Mouse (Mus musculus) heart, postnatal 36 days (tissue): ENCODE results near the gene Cers6. TPM values are rescaled to one million over a fixed set of nuclear protein-coding genes. Genes with fewer than 3 reads are reported as not detected.

Source experiments
- DNase-seq, 2 experiments: peaks; one replicate each; pipeline ENCODE4 v3.0.0; 2021 to 2022
- intact Hi-C: fragments of 180-260 bp; cut with DNase I; formaldehyde crosslinking; loops from one replicate; pipeline ENCODE4 v1.15.1; 2025
- total RNA-seq, 2 experiments: library from RNA; stranded (reverse); gene quantifications; 2 replicates each; pipeline ENCODE4 v1.2.3; 2021

Gene Cers6
- total RNA-seq, 2 experiments from 2014 or later: 9.1 to 12.0 TPM

DNA sequence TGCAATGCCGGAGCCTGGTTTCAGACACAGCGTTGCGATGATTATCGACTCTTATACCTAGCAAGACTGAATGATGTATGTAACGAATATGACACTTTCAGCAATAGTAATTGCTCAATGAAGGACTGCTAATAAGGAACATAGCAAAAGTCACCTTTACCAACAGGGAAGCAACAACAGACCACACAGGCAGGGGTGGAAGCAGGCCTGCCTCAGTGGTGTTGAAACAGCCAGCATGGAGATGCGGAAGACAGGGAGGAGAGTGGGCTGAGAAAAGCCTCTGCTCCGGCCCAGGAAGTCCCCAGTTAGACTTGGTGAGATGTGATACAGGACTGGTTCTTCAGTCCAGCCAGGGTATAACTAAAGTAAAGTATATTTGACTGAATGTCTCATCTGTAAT, 237.9 kb downstream of the Cers6 start:
- intact Hi-C loops: no loop called here
- DNase-seq: no peak

GRCm38 (mm10) chr2:69100706-69101105, 239.5 kb downstream of the Cers6 start:
- intact Hi-C loops: loop anchor here (1.0 to 5.0 kb wide), 3 partner anchors 48 to 538 kb away; no protein-coding TSS in a partner anchor
- peak; percentile 28 to 39 for DNase-seq

- no peak for DNase-seq
- intact Hi-C loops: loop anchor here (5.0 kb wide), 2 partner anchors 51 to 541 kb away; no protein-coding TSS in a partner anchor
Measured at GRCm38 (mm10) chr2:69103526-69103925, 242.3 kb downstream of the Cers6 start.

DNA sequence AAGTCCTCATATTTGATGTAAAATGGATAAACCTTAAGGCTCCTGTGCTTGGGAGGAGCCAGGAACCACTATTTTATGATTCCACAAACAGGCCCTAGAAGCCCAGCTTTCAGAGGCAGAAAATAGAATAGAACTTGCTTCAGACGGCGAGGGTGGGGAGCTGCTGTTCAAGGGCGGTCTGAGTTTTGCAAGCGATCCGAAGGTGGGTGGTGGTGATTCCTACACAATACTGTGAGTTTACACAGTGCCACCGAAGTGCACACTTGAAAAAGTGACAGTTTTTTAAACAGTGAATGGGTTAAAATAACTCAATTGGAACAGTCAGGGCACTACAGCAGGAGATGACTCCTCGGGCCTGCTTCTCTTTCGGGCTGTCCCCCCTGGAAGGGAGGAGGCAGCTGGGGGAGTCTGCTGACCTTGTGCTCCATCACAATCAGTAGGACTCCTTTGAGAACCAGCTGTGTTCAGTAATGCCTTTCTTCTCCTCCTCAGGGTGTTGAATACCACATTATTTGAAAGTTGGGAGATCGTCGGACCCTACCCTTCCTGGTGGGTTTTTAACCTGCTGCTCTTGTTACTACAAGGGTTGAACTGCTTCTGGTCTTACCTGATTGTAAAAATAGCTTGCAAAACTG, 243.4 kb downstream of the Cers6 start:
- DNase-seq: no peak
- intact Hi-C loops: loop anchor here (5.0 kb wide), 2 partner anchors 52 to 542 kb away; no protein-coding TSS in a partner anchor

GRCm38 (mm10) chr2:69109246-69109645, 248.0 kb downstream of the Cers6 start:
- intact Hi-C loops: no loop called here

DNA sequence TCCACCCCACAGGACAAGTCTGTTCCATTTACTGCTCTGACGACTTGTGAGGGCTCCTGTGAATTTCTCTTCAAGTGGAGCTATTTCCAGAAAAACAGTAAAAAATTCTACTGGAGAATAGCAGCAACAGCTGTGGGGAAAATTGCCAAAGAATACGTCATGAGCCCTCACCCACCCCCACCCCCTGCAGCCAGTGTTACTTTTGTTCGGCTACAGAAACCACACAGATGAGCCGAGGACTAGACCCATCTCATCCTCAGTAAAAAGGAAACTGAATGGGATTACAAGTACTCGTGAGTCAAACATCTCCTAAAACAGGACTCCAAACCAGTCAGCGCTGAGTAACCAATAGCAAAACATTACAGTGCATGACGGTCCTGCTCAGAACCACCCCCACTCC, 248.5 kb downstream of the Cers6 start:
- DNase-seq: no peak
- intact Hi-C loops: loop anchor here (5.0 kb wide), 1 partner anchor 93 kb away; no protein-coding TSS in a partner anchor

More at GRCm38 (mm10) chr2:69109246-69109645, 248.0 kb downstream of the Cers6 start:
- DNase-seq: no peak

DNA sequence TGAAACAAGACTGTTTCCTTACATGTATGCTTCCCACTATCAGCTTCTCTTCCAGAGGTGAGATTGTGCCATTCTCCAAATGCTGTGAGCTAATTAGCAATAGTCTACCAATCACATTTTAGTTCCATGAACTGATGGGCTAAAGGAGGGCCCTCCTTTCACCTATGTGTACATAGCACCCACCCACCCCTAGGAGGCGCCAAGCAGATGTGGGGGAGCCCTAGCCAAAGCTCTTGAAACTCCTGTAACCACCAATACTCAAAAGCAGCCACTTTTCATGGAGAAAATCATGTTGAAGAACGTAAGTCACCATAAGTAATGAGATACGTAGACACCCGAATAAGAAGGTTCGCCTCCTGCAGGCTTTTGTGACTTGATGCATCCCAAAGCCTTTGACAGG, 251.4 kb downstream of the Cers6 start:
- no peak for DNase-seq
- intact Hi-C loops: loop anchor here (5.0 kb wide), 1 partner anchor 90 kb away; no protein-coding TSS in a partner anchor

DNA sequence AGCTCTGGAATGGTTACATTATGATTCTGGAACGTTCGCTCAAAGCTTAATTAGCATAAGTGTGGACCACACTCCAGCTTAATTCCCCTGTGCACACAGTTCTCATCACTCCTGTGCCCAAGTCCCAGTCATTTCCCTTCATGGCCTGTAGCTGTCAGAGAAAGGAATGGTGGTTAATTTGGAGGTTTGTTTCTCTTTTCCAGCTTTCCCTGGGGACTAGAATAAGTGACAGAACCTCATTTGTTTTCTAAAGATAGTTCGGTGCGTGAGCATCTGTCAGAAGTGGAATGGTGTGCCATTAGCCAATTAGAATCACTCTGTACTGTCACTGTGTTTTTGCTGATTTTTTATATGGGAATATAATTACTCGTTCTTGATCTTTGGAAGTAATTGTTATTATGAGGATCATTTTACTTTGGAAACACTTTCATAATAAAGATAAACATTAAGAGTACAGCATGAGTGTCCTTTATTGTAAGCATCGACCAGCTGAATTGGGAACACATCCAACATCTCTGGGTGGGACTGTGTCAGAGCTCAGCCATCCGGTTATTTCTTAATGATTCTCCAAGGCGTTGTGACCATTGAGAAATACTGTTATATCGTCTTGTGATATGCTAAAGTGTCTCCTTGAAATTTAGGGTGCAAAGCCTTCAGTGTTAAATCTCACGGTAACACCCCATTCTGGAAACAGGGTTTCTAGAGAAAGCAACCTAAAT, 252.7 kb downstream of the Cers6 start:
- intact Hi-C loops: loop anchor here (2.0 to 5.0 kb wide), 2 partner anchors 23 to 88 kb away; no protein-coding TSS in a partner anchor
- no peak for DNase-seq

DNA sequence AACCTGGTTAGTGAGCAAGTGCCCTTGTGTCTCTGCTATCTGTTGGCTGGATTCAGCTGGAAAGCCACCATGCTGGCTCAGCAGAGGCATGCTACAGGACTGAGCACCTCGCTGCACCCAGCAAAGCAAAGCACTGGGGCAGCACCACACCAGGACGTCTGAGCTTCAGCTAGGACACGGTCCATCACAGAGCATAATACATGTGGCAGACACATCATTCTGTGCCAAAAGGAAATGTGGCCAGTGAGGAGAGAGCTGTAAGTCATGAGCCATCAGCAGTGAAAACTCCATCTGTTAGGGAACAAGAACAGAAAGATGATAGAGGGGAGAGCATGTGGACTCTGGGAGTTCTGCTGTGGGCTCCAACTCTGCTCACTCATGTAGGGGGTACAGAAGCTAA, 254.7 kb downstream of the Cers6 start:
- intact Hi-C loops: loop anchor here (2.0 kb wide), 1 partner anchor 21 kb away; no protein-coding TSS in a partner anchor
- DNase-seq: no peak

DNA sequence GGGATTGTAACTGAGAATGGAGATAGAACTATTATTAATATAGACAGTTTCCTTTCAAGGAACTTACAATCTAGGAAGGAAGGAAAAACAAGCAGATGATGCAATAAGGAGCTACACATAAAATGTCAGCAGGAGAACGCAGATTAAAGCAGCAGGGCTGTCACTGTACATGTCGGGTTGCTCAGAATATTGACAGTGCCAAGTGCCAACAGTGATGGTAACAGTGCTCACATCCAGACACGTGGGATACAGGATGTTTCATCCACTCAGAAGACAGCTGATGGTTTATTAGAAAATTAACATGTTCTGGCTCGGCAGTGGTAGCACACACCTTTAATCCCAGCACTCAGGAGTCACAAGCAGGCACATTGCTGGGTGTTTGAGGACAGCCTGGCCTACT, 255.5 kb downstream of the Cers6 start:
- intact Hi-C loops: no loop called here
- DNase-seq: no peak

GRCm38 (mm10) chr2:69118994-69119393, 257.8 kb downstream of the Cers6 start:
- no peak for DNase-seq
- intact Hi-C loops: no loop called here

GRCm38 (mm10) chr2:69119718-69120117, 258.5 kb downstream of the Cers6 start:
- no peak for DNase-seq
- intact Hi-C loops: no loop called here

GRCm38 (mm10) chr2:69121681-69122080, 260.4 kb downstream of the Cers6 start:
- intact Hi-C loops: no loop called here
- no peak for DNase-seq

GRCm38 (mm10) chr2:69125425-69125824, 264.2 kb downstream of the Cers6 start:
- DNase-seq: no peak
- intact Hi-C loops: no loop called here

DNA sequence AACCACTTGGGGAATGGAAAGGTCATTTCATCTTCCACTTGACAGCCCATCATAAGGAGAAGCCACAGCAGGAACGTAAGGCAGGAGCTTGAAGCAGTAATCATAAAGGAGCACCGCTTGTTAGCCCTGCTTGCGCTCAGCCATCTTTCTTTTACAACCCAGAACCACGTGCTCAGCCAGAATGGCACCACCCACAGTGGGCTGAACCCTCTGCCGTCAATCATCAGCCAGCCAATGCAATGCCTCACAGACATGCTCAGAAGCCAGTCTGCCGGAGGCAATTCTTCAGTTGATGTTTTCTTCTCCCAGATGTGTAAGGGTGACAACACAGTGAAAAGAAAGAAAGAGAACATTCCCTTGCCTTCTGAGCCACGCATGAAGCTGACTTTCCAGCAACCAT, 267.1 kb downstream of the Cers6 start:
- intact Hi-C loops: no loop called here
- DNase-seq: no peak

- intact Hi-C loops: no loop called here
- DNase-seq: peak; percentile 12 to 27
Measured at GRCm38 (mm10) chr2:69128921-69129395, 267.7 kb downstream of the Cers6 start.

- no peak for DNase-seq
- intact Hi-C loops: no loop called here
Measured at GRCm38 (mm10) chr2:69129425-69130210, 268.4 kb downstream of the Cers6 start.

GRCm38 (mm10) chr2:69132046-69132445, 270.8 kb downstream of the Cers6 start:
- DNase-seq: no peak
- intact Hi-C loops: no loop called here

- intact Hi-C loops: no loop called here
- no peak for DNase-seq
Measured at GRCm38 (mm10) chr2:69132488-69133040, 271.3 kb downstream of the Cers6 start.

- intact Hi-C loops: no loop called here
- no peak for DNase-seq
Measured at GRCm38 (mm10) chr2:69134186-69134585, 272.9 kb downstream of the Cers6 start.

DNA sequence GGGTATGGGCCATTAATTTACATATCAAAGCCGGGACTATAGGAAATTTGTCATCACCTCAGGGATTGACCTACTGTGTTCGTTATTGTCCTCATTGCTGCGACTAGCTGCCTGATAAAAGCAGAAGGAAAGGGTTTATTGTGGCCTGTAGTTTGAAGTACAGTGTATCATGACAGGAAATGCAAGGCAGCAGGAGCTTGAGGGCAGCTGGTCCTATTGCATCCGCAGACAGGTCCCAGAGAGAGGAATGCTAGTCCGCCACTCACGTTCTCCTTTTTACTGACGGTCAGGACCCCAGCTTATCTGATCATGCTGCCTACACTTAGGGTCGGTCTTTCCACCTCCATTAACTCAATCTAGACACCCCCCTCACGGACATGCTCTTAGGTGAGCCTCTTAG, 273.7 kb downstream of the Cers6 start:
- intact Hi-C loops: no loop called here
- DNase-seq: no peak
